Mouse (Mus musculus) urinary bladder, adult 18-20 months (tissue): ENCODE results near the gene Hbb-bt.
"Not testable (repeated sequence)": the region's sequence is repeated elsewhere in the genome, so short reads cannot be mapped to it uniquely, and the experiment has no call there.

Experiments used
- DNase-seq, 2 experiments: peaks; one replicate each; pipeline ENCODE4 v3.0.0; 2022; ENCODE audit warnings: low spot score in 2 of 2, mixed read lengths in 2 of 2

Hbb-bt gene

DNA sequence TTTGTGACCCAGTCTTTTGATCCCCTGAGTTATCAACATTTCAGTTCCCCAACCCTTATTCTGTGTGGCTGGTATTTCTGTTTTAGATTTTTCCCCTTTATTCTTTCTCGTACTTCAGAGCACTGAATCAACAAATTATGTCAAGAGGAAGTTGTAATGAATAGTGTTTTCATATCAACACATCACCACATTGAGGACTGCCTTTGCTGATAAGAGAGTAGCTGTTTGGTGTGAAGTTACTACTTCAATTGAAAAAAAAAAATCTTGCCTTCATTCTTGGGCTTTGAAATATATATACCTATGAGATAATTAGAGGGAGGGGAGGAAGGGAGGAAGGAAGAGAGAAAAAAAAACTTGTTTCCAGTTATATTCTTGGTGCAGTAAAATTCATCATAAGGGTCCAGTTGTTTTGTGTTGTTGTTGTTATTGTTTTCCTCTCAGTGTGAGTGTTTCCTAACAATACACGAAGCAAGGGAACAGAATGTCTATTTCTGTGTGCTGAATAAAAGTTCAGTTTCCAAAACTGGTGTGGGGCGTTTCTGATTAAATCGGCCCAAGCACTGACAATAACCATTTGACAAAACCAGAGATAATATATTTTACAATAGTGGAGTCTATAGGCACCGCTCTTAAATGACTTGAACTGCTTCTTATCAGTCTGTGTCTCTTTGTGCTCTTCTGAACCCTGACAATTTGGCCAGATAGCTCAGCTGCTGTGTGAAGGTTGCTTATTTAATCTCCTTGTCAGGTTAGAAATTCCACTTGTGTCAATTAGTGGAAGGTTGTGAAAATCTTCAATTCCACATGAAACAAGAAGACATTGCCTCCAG lies 4.6 kb downstream of the Hbb-bt start:
- DNase-seq = no peak

DNA sequence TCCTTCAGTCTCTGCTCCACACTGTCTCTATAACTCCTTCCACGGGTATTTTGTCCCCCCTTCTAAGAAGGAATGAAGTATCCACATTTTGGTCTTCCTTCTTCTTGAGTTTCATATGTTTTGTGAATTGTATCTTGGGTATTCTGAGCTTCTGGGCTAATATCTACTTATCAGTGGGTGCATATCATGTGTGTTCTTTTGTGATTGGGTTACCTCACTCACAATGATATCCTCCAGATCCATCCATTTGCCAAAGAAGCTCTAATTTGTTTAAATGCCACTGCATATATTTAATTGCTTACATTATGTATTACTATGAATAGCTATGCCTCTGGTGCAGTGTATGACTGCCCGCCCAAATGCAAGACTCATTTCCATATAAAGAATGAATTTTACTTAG lies 5.7 kb downstream of the Hbb-bt start:
- DNase-seq = not testable (repeated sequence)

DNA sequence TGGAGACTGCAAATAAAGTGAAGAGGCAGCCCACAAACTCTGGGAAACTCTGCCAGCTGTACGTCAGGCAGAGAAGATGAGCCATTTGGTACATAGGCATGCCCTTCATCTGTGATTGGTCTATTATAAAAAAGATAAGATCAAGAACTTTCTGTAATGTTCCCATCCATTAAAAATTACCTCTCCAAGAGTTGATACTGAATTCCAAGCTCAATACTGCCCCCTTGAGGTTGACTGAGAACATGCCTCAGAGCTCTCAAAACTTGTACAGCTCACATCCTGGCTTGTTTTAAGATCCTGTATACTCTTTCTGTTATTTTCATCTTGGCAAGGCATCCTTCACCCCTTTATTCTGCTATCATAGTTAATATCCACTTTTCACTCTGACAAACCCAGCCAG lies 6.9 kb downstream of the Hbb-bt start:
- no peak for DNase-seq

DNA sequence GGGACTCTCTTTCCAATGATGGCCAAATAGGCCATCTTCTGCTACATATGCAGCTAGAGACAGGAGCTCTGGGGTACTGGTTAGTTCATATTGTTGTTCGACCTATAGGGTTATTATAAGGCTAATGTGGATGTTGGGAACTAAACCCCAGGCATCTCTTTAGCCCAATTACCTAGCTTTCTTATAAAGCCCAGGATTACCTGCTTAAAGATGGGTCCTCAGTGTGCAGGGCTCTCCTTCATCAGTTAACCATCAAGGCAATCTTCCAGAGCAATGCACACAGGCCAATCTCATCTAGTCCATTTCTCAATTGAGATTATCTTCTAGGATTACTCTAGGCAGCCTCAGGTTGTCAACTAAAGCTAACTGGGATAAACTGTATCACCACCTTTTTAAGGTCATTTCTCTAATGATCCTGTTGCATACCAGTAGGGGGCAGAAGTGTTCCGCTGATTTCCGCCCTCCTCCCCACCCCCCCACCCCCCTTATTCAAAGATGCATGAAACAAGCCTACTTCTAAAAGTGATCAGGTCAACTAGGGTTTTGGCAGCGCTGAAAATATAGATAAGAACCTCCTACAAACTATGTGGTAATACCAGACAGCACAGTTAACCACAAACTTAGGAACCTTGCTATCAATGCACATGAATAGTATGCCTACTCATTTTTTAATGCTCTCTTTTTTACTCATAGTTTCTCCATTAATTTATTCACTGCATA lies 21.0 kb downstream of the Hbb-bt start:
- no peak for DNase-seq

DNA sequence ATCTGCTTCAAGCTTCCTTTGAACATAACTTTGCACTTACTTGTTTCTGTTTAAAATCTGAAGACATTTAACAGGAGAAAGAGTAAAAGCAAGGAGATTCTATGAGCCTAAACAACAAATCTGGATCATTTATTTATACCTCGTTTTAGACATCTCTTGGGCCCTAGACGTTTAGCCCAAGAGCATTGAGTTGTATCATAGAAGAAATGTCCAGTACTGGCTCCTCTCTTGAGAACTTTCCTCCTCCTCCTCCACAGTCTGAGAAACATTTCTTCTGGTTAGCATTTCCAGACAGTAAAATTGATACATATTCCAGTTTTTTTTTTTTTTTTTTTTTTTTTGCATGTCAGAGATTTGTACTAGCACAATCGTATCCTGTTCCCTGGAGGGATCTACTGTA lies 22.1 kb downstream of the Hbb-bt start, which contains the start of gene Olfr67:
Olfr67 (minus strand) TSS at position 101 of the 400 bp plus-strand sequence.
- no peak for DNase-seq

DNA sequence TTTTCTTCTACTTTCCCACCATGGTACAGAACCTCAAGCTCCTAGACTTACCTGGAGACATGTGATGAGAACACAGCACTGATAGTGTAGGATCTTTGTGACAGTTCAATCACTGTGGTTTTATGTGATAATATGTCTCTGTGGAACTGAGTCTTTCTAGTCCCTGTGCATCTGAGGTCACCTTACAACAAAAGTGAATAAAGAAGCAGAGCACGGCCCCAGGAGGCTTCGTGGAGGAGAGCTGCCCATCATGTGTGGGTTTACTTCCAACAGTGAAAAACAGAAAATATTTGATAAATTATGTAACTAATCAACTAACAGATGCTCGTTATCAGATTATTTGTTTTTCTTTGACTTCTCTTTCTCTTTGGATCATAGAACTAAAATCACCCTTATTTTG lies 34.2 kb downstream of the Hbb-bt start, which contains the start of gene Olfr68:
Olfr68 (minus strand) TSS at position 101 of the 400 bp plus-strand sequence.
- no peak for DNase-seq

DNA sequence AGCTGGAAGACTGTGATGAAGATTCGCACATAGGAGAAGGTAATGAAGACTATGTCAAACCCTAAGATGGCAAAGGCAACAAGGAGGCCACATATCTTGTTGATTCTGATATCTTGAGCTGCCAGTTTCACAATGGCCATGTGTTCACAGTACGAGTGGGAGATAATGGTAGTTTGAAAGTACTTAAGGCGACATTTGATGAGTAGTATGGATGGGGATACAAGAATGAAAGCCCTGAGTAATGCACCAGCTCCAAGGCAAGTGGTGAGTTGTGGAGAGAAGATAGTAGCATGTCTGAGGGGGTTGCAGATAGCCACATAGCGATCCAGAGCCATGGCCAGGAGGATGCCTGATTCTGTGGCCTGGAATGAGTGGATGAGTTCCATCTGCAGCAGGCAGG lies 36.1 kb downstream of the Hbb-bt start:
- not testable (repeated sequence) for DNase-seq

DNA sequence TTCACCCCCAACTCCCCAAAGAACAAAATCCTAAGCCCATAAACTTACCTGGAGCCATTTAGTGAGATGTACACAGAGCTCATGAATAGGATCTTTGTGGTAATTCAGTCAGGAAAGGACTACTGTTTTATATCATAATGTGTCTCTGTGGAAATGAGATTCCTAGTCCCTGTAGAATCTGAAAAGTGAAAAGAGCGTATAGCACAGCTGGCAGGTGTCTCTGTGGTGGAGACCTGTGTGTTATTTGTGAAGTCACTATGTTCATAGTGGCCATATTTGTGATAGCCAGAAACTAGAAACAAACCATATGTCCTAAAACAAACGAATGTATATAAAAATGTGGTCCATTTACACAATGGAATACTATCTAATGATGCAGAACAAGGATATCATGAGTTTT lies 42.3 kb downstream of the Hbb-bt start, which contains the start of gene Olfr69:
Olfr69 (minus strand) TSS at position 101 of the 400 bp plus-strand sequence.
- DNase-seq = no peak

DNA sequence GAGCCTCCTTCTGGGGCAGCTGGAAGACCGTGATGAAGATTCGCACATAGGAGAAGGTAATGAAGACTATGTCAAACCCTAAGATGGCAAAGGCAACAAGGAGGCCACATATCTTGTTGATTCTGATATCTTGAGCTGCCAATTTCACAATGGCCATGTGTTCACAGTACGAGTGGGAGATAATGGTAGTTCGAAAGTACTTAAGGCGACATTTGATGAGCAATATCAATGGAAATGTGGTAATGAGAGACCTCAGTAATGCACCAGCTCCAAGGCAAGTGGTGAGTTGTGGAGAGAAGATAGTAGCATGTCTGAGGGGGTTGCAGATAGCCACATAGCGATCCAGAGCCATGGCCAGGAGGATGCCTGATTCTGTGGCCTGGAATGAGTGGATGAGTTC lies 46.1 kb downstream of the Hbb-bt start:
- DNase-seq = not testable (repeated sequence)
